Mouse (Mus musculus) liver, postnatal 0 days (tissue): ENCODE data around the gene Cbx4. TPM values are rescaled to one million over a fixed set of nuclear protein-coding genes. Genes with fewer than 3 reads are reported as not detected.
A peak's percentile ranks its signal among the peaks of the same experiment; 100 is the strongest.

Experiments
- ATAC-seq: fragments of 200-750 bp; cut with Nextera tagmentation; 2 replicates; pipeline ENCODE4 v1.8.0; 2017; ENCODE audit warnings: mild to moderate bottlenecking, moderate library complexity
- DNase-seq: peaks from one replicate; pipeline ENCODE4 v3.0.0-alpha.2; 2016
- H3K27ac ChIP-seq: fragments of 300-500 bp; sonication (generic); 2 replicates; pipeline ENCODE4 v1.5.1; 2014; ENCODE audit warnings: antibody characterized with exemption, moderate library complexity, mild to moderate bottlenecking, low read depth
- H3K27me3 ChIP-seq: fragments of 300-500 bp; sonication (generic); 2 replicates; pipeline ENCODE4 v1.6.1; 2014; ENCODE audit warnings: low read length, control low read depth, mixed read lengths; ENCODE audit not compliant: insufficient read depth
- H3K36me3 ChIP-seq: fragments of 300-500 bp; sonication (generic); replicated peaks from 2 replicates; pipeline ENCODE4 v1.6.1; 2014; ENCODE audit warnings: mild to moderate bottlenecking, control low read depth, low read length, moderate library complexity, mixed read lengths; ENCODE audit not compliant: insufficient read depth
- H3K4me1 ChIP-seq: fragments of 300-500 bp; sonication (generic); 2 replicates; pipeline ENCODE4 v1.6.1; 2014; ENCODE audit warnings: antibody characterized with exemption, mild to moderate bottlenecking, control low read depth; ENCODE audit not compliant: insufficient read depth
- H3K4me2 ChIP-seq: fragments of 300-500 bp; sonication (generic); 2 replicates; pipeline ENCODE4 v1.6.1; 2014; ENCODE audit warnings: low read depth, mild to moderate bottlenecking, low read length, moderate library complexity, mixed read lengths
- H3K4me3 ChIP-seq: fragments of 300-500 bp; sonication (generic); 2 replicates; pipeline ENCODE4 v1.5.1; 2014; ENCODE audit warnings: low read depth, low read length
- H3K9ac ChIP-seq: fragments of 300-500 bp; sonication (generic); replicated peaks from 2 replicates; pipeline ENCODE4 v1.6.1; 2014; ENCODE audit warnings: mild to moderate bottlenecking, moderate library complexity
- H3K9me3 ChIP-seq: fragments of 300-500 bp; sonication (generic); 2 replicates; pipeline ENCODE4 v1.6.1; 2016; ENCODE audit warnings: mild to moderate bottlenecking, control low read depth, low read length, mixed read lengths
- CTCF ChIP-seq: sonication (generic); IDR thresholded peaks from 2 replicates; pipeline ENCODE4 v1.5.1; 2016; ENCODE audit warnings: antibody characterized with exemption, low read depth
- EP300 ChIP-seq: IDR thresholded peaks from 2 replicates; pipeline ENCODE4 v1.6.1; 2016; ENCODE audit warnings: antibody characterized with exemption, low read depth, mild to moderate bottlenecking
- WGBS: fragments of 180-500 bp; shearing (Covaris S2); extraction: QIAGEN DNeasy Blood & Tissue Kit; methylation state at CpG from one replicate; pipeline ENCODE4 v1.1.7; 2014; ENCODE audit not compliant: insufficient replicate concordance; 5-methylcytosine and 5-hydroxymethylcytosine counted together
- polyA plus RNA-seq: library from polyadenylated mRNA; unstranded; fragments of >200 nt; fragmentation: Nextera tagmentation; extraction: Ambion mirVana; gene quantifications from 2 replicates; pipeline ENCODE4 v1.2.1, GENCODE M21; 2015

Gene Cbx4
- polyA plus RNA-seq, 1 experiment from 2014 or later = 2.8 TPM

DNA sequence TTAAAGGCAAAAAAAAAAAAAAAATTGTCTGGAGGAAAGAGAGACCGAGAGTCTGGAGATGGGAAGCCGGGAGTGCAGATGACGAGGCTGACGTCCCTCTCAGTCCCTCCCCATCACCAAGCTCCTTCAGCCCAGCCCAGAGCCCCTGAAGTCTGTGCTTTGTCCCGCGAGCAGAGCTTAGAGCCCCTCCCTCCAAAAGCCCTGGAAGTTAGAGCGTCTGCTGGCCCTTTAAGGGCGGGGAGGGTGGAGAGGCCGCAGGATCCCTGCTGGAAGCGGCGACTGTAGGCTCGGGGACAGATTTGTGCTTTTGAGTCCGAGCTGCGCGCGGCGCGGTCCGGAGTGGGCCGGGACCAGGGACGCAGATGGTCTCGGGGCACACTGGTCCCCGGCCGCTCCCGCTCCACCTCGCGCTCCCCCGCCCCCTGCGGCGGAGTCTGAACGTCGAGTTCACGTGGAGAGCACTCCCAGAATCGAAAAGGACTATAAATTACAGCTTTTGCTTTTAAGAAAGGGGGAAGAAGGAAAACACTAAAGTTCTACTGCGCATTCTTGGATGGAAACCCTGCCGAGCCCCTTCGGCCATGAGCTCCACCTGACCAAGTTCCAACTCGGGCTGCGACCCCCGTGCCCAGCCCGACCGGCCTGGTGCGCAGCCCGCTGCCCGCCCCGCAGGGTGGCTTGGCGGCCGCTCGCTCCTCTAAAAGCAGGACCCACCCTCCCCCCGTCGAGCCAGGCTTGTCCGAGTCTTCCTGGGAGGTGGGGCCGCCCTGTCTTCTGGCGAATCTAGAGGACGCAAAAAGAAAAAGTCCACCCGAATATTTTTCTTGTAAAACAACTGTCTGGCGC lies 48.9 kb downstream of the Cbx4 start:
- peak overlapping the region; percentile 50 for H3K9ac ChIP-seq

DNA sequence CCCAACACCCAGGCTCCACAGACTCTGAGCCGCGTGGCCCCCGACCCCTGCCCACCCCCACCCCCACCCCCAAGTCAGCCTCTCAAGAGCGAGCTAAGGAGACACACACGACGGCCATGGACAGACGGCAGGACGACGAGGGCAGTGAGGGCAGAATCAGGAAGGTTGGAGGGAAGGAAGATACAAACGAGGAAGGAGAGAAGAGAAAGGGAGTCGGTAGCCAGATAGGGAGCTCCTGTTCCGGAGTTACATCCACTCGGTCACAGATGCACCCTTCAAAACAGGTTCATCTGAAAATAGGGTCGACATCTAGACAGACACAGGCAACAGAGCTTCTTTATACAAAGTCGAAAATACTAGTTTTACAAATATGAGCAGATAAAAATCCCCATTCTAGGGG lies 49.6 kb downstream of the Cbx4 start:
- Histone ChIP-seq H3K27ac (no peak overlapping the region), H3K36me3 (no peaks in the 10 kb centered on the region; the same call in 1 of the 2 replicates), H3K27me3 (peaks cover 51% of the 10 kb centered on the region), H3K9ac (no peak overlapping the region), H3K4me2 (no peak overlapping the region), H3K4me3 (no peak overlapping the region), H3K4me1 (peaks cover 26% of the 10 kb centered on the region), H3K9me3 (no peaks in the 10 kb centered on the region)
- TF ChIP-seq EP300 (no peak), CTCF (no peak)
- DNase-seq (no peak), ATAC-seq (no peak)
- 2% methylated on average over 15 of the region's 15 CpGs for WGBS

More for the DNA sequence above, 48.9 kb downstream of the Cbx4 start:
- Histone ChIP-seq H3K27me3 (peaks cover 58% of the 10 kb centered on the region), H3K9me3 (no peaks in the 10 kb centered on the region), H3K27ac (no peak overlapping the region), H3K4me2 (peak overlapping the region; percentile 77), H3K4me1 (peaks cover 33% of the 10 kb centered on the region), H3K36me3 (no peaks in the 10 kb centered on the region; the same call in 1 of the 2 replicates), H3K4me3 (peak overlapping the region; percentile 49)
- ATAC-seq (no peak), DNase-seq (no peak)
- TF ChIP-seq EP300 = no peak
- TF ChIP-seq CTCF = no peak
- 8% methylated on average over 57 of the region's 57 CpGs for WGBS

DNA sequence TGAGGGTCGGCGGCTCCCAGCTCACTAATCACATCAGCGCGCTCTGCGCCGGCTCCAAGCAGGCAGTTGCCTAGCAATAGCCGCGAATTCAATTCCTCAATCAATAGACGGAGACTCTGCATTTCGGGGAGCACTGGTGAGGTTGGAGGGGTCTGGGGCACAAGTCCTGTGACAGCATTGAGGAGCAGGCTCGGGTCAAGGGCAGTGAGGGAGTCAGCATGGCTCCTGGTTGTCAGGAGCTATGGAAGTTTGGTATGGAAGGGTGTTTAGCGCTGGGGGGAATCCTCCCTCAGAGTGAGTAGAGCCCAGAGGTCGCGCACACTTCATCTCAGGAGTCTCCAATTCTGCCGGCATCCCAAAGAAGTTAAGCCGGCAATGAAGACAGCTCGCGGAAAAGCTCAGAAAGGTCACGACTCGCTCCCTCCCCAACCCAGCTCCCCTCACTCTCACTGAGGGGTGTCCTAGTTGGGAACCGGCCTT lies 50.3 kb downstream of the Cbx4 start:
- no peaks in the 10 kb centered on the region for H3K9me3 ChIP-seq
- WGBS = 5% methylated on average over 21 of the region's 21 CpGs
- no peak for ATAC-seq

DNA sequence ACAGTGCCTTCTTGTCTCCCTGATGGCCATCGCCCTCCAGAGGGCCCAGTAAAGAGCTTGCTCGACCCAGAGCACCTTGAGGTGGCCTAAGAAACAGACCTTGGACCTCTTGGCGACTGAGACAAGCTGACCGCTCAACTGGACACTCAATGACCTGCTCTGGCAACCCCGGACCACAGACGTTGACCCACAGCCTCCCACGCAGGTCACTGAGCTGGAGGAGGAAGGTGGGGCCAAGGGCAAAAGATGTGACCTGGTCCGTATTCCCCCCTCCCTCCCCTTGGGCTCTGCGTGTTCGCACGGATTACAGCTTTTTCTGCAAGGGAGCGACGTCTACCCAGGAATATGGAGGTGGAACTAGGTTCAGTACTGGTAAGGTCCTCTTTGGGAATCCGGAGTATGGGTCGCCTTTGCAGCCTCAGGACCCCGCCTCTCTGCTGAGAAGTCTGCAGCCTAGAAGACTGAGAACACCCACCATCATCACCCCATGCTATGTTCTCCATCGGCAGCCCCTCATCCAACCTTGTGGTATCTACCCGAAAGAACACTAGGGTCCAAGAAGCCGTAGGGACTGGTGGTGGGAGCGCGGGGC lies 50.8 kb downstream of the Cbx4 start:
- no peak for ATAC-seq
- H3K27me3 ChIP-seq = peaks cover 47% of the 10 kb centered on the region
- no peak overlapping the region for H3K4me2 ChIP-seq
- TF ChIP-seq CTCF (no peak), EP300 (no peak)
- peaks cover 20% of the 10 kb centered on the region for H3K4me1 ChIP-seq
- H3K36me3 ChIP-seq = no peaks in the 10 kb centered on the region; the same call in 1 of the 2 replicates
- H3K9ac ChIP-seq = no peak overlapping the region
- WGBS = 3% methylated on average over 21 of the region's 21 CpGs
- DNase-seq = no peak
- H3K27ac ChIP-seq = no peak overlapping the region
- H3K4me3 ChIP-seq = no peak overlapping the region
- H3K9me3 ChIP-seq = no peaks in the 10 kb centered on the region

More for the DNA sequence above, 50.3 kb downstream of the Cbx4 start:
- TF ChIP-seq EP300 (no peak), CTCF (no peak)
- peaks cover 23% of the 10 kb centered on the region for H3K4me1 ChIP-seq
- DNase-seq = no peak
- no peak overlapping the region for H3K9ac ChIP-seq
- H3K27me3 ChIP-seq = peaks cover 47% of the 10 kb centered on the region
- no peak overlapping the region for H3K4me2 ChIP-seq
- no peak overlapping the region for H3K27ac ChIP-seq
- H3K4me3 ChIP-seq = no peak overlapping the region
- H3K36me3 ChIP-seq = no peaks in the 10 kb centered on the region; the same call in 1 of the 2 replicates

DNA sequence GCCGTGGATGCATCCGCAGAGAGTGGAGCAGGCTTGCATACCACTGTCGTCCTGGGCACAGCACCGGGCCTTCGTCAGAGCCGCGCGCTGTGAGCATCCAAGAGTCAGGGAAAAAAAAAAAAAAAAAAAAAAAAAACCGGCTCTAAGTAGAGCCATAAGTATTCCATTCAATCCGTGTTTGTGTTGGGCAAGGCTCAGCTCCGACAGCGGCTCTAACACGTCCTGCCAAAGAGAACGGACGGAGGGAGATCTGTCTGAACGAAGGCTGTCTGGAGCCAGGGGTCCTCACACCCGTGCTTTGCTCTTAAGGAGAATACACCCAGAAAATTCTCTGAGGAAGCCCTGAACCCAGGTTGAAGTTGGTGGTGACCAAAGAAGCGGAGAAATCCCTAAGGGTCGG lies 51.4 kb downstream of the Cbx4 start:
- Histone ChIP-seq H3K4me1 (peaks cover 14% of the 10 kb centered on the region), H3K4me3 (no peak overlapping the region), H3K4me2 (no peak overlapping the region), H3K27me3 (peaks cover 47% of the 10 kb centered on the region), H3K9ac (no peak overlapping the region), H3K36me3 (no peaks in the 10 kb centered on the region; the same call in 1 of the 2 replicates), H3K27ac (no peak overlapping the region), H3K9me3 (no peaks in the 10 kb centered on the region)
- DNase-seq (no peak), ATAC-seq (peak; percentile 1; the same call in 1 of the 2 replicates)
- TF ChIP-seq CTCF (no peak), EP300 (no peak)
- 6% methylated on average over 19 of the region's 19 CpGs for WGBS

DNA sequence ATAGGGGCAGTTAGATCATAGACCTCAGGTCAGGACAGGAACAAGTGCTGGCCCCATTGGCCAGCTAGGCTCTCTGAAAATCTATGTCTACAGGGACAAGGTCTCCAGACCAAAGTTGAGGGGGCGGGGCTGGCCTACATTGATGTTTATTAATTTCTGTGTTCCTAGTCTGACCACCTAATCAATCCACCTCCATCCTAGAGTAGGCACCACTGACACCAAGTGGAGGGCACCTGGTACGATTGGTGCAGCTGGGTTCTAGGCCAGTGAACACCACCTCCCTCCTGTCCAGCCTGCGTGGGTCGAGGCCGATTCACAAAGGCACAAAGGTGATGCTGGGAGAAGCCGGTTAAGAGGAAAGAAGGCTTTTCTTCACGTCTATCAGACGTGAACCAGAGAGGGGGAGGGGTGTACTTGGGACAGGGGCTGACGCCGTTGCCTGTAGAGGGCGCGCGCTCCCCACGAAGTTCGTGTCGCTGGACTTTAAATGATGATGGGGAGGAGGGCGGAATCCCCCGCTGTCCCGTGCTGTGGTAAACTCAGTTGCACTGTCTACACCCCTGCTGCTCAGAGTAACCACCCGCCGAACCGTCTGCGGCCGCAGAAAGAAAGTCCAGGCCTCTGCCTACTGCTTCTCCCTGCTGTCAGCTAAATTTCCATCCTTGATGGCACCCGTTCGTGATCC lies 52.0 kb downstream of the Cbx4 start:
- Histone ChIP-seq H3K4me3 (no peak overlapping the region), H3K4me2 (no peak overlapping the region), H3K36me3 (no peaks in the 10 kb centered on the region; the same call in 1 of the 2 replicates), H3K27ac (no peak overlapping the region), H3K9ac (no peak overlapping the region), H3K27me3 (peaks cover 44% of the 10 kb centered on the region), H3K4me1 (peaks cover 9% of the 10 kb centered on the region), H3K9me3 (no peaks in the 10 kb centered on the region)
- 3% methylated on average over 25 of the region's 26 CpGs for WGBS
- DNase-seq = peak; percentile 85
- ATAC-seq = peak; percentile 75
- TF ChIP-seq CTCF = peak; percentile 91
- no peak for TF ChIP-seq EP300

Other genes starting within 250 kb of the Cbx4 start
- 0.72 and 0.73 TPM in 2 replicates for gene Rbfox3, start 174.6 kb downstream of the Cbx4 start, polyA plus RNA-seq
- not detected in 2 replicates for gene Enpp7, start 98.0 kb downstream of the Cbx4 start, polyA plus RNA-seq
- 1.9 and 2.0 TPM in 2 replicates for gene Cbx2, start 63.3 kb downstream of the Cbx4 start, polyA plus RNA-seq
- gene Cbx8, start 45.3 kb downstream of the Cbx4 start, polyA plus RNA-seq = 3.1 and 3.9 TPM in 2 replicates
- gene Tbc1d16, start 142.3 kb upstream of the Cbx4 start, polyA plus RNA-seq = 1.0 and 1.5 TPM in 2 replicates
- 0.89 and 0.95 TPM in 2 replicates for gene Ccdc40, start 142.4 kb upstream of the Cbx4 start, polyA plus RNA-seq
- gene Gaa, start 181.7 kb upstream of the Cbx4 start, polyA plus RNA-seq = 28.6 and 29.0 TPM in 2 replicates
- gene Eif4a3, start 213.9 kb upstream of the Cbx4 start, polyA plus RNA-seq = 119 and 125 TPM in 2 replicates
- 0.06 and 0.09 TPM in 2 replicates for gene Card14, start 221.5 kb upstream of the Cbx4 start, polyA plus RNA-seq